Mouse (Mus musculus) liver, embryonic 14.5 days (tissue): ENCODE measurements around the gene Map3k21. TPM values are rescaled to one million over a fixed set of nuclear protein-coding genes. Genes with fewer than 3 reads are reported as not detected.
A peak's percentile ranks its signal among the peaks of the same experiment; 100 is the strongest.

Source experiments
- ATAC-seq: fragments of 200-750 bp; cut with Nextera tagmentation; 2 replicates; pipeline ENCODE4 v1.8.0; 2017; ENCODE audit warnings: moderate number of reproducible peaks, mild to moderate bottlenecking, moderate library complexity; ENCODE audit not compliant: insufficient read depth
- DNase-seq, 3 experiments: peaks; one replicate each; pipeline ENCODE4 v3.0.0-alpha.2; 2012 to 2013; ENCODE audit warnings: low read depth in 3 of 3, low spot score in 3 of 3
- H3K27ac ChIP-seq: fragments of 300-500 bp; sonication (generic); 2 replicates; pipeline ENCODE4 v1.5.1; 2014; ENCODE audit warnings: moderate library complexity, mild to moderate bottlenecking, control low read depth, inconsistent platforms
- H3K27me3 ChIP-seq: fragments of 300-500 bp; sonication (generic); 2 replicates; pipeline ENCODE4 v1.6.1; 2014; ENCODE audit warnings: mild to moderate bottlenecking, low read length, moderate library complexity; ENCODE audit not compliant: control insufficient read depth, insufficient read depth
- H3K36me3 ChIP-seq: fragments of 300-500 bp; sonication (generic); replicated peaks from 2 replicates; pipeline ENCODE4 v1.6.1; 2014; ENCODE audit warnings: low read depth; ENCODE audit not compliant: control insufficient read depth, insufficient read depth
- H3K4me1 ChIP-seq, 2 experiments: fragments of 200-500 bp in 1 of 2; fragments of 300-500 bp in 1 of 2; sonication (generic) in 1 of 2; replicated peaks; 2 replicates each; pipeline ENCODE4 v1.6.1; 2012 to 2014; ENCODE audit warnings: antibody characterized with exemption in 1 of 2, inconsistent platforms in 1 of 2, low read length in 1 of 2; ENCODE audit not compliant: control insufficient read depth in 2 of 2, insufficient read depth in 2 of 2
- H3K4me2 ChIP-seq: fragments of 300-500 bp; sonication (generic); 2 replicates; pipeline ENCODE4 v1.6.1; 2014; ENCODE audit warnings: low read depth, mild to moderate bottlenecking, control low read depth, moderate library complexity
- H3K4me3 ChIP-seq, 2 experiments: fragments of 200-500 bp in 1 of 2; fragments of 300-500 bp in 1 of 2; sonication (generic) in 1 of 2; 2 replicates each; pipeline ENCODE4 v1.5.1; 2012 to 2014; ENCODE audit warnings: low read depth in 2 of 2, low read length in 2 of 2, mild to moderate bottlenecking in 2 of 2, control low read depth in 1 of 2, inconsistent platforms in 1 of 2, moderate library complexity in 1 of 2; ENCODE audit not compliant: insufficient read depth in 1 of 2
- H3K9ac ChIP-seq: fragments of 300-500 bp; sonication (generic); replicated peaks from 2 replicates; pipeline ENCODE4 v1.6.1; 2014; ENCODE audit warnings: mild to moderate bottlenecking, control low read depth, moderate library complexity
- H3K9me3 ChIP-seq: fragments of 300-500 bp; sonication (generic); 2 replicates; pipeline ENCODE4 v1.6.1; 2016; ENCODE audit warnings: low read length, mixed read lengths; ENCODE audit not compliant: control insufficient read depth
- CTCF ChIP-seq: IDR thresholded peaks from 2 replicates; pipeline ENCODE4 v1.5.1; 2016; ENCODE audit warnings: antibody characterized with exemption, low read depth, control low read depth
- EP300 ChIP-seq: IDR thresholded peaks from 2 replicates; pipeline ENCODE4 v1.6.1; 2016; ENCODE audit warnings: antibody characterized with exemption, low read depth
- WGBS: fragments of 180-500 bp; shearing (Covaris S2); extraction: QIAGEN DNeasy Blood & Tissue Kit; methylation state at CpG from one replicate; pipeline ENCODE4 v1.1.7; 2014; ENCODE audit not compliant: insufficient replicate concordance; 5-methylcytosine and 5-hydroxymethylcytosine counted together
- polyA plus RNA-seq, 2 experiments: library from polyadenylated mRNA; depleted of rRNA in 1 of 2; stranded (reverse) in 1 of 2; unstranded in 1 of 2; fragments of >200 nt; fragmentation: Nextera tagmentation in 1 of 2; extraction: Ambion mirVana in 1 of 2; gene quantifications; 2 replicates each; pipeline versions ENCODE4 v1.2.1 to v1.2.3; 2012 to 2014

The Map3k21 gene
- polyA plus RNA-seq (2012; rRNA removed) (0.04 TPM in 2 replicates), polyA plus RNA-seq (2014; fragmentation: Nextera tagmentation; extraction: Ambion mirVana) (0.01 and 0.11 TPM in 2 replicates)

DNA sequence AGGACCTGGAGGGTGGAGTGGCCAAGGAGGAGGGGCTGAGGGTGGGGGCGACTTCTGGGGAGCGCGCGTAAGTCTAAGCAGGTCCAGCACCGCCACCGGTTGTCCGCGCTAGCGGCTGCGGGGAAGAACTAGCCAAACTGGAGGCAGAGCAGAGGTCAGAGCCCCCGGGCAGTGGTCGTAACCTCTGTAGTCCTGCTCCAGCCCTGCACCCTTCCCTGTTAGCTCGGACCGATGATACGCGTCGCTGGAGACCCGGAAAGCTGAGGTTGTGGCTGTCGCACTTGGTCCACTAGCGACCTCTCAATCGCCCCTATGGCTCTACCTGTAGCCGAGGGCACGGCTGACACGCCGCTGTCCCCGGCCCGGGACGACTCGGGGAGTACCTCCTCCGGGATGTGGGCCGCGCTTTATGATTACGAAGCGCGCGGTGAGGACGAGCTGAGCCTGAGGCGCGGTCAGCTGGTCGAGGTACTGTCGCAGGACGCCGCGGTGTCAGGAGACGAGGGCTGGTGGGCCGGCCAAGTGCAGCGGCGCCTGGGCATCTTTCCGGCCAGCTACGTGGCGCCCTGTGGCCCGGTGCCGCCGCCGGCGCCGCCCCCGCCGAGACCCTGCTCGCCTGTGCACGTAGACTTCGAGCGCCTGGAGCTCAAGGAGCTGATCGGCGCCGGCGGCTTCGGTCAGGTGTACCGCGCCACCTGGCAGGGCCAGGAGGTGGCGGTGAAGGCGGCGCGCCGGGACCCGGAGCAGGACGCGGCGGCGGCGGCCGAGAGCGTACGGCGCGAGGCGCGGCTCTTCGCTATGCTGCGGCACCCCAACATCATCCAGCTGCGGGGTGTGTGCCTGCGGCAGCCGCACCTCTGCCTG is at the start of gene Map3k21:
TSS of gene Map3k21 (plus strand) at position 86 of the 864 bp plus-strand sequence.
- H3K36me3 ChIP-seq: no peaks in the 10 kb centered on the region
- no peak within 1 kb of the TSS for H3K9ac ChIP-seq
- WGBS: 2% methylated on average over 88 of the region's 93 CpGs
- peaks cover 38% of the 10 kb centered on the region for H3K27me3 ChIP-seq
- peak within 1 kb of the TSS; percentile 32 to 44 for H3K4me3 ChIP-seq
- H3K9me3 ChIP-seq: no peaks in the 10 kb centered on the region
- ATAC-seq (peak; percentile 20; the same call in 1 of the 2 replicates), DNase-seq (no peak)
- TF ChIP-seq EP300 (no peak), CTCF (no peak)
- H3K4me1 ChIP-seq: peaks cover 0 to 3% of the 10 kb centered on the region in 2 experiments; a peak in 1 of 4 replicates
- no peak within 1 kb of the TSS for H3K27ac ChIP-seq
- peak within 1 kb of the TSS; percentile 46 for H3K4me2 ChIP-seq

DNA sequence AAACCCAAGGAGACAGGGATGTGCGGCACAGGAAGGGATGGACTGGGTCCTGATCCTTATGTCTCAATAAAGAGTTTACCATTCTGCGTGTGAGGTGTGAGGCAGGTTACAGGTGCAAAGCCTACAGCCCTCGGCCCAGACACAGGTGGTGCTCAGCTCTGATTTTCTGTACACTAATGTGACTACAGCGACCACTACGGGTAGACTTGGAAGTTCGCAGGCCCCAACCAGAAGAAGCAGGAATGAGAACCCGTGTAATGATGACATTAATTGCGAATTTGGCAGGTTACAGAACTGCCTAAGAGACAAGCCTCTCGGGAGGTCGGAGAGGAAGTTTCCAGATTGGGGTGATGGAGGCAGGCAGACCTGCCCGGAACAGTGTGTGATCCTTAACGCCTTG is 44.1 kb upstream of the Map3k21 start:
- DNase-seq (no peak), ATAC-seq (no peak)
- 61% methylated on average over 12 of the region's 12 CpGs for WGBS
- no peak overlapping the region for H3K27ac ChIP-seq
- no peaks in the 10 kb centered on the region for H3K27me3 ChIP-seq
- H3K4me3 ChIP-seq: no peak overlapping the region
- H3K36me3 ChIP-seq: no peaks in the 10 kb centered on the region
- H3K4me1 ChIP-seq: peaks cover 0 to 24% of the 10 kb centered on the region in 2 experiments; a peak in 3 of 4 replicates
- H3K9ac ChIP-seq: no peak overlapping the region
- no peak overlapping the region for H3K4me2 ChIP-seq
- no peaks in the 10 kb centered on the region for H3K9me3 ChIP-seq
- TF ChIP-seq CTCF: no peak
- TF ChIP-seq EP300: no peak

DNA sequence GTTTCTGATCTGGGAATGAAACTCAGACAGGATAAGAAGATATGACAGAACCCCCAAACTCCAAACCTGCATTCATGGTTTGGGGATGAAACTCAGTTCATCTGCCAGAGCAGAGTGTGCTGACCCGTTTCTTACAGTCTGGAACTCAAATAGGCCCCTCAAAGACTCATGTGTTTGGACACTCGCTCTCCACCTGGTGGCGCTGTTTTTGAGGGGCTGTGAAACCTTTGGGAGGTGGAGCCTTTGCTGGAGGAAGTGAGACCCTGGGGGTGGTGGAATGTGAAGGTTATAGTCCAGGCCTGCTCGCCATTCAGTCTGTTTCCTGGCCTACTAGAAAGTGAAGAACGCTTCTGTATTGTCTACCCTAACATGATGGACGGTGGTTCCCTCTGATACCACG is 41.7 kb upstream of the Map3k21 start:
- no peaks in the 10 kb centered on the region for H3K36me3 ChIP-seq
- no peaks in the 10 kb centered on the region for H3K9me3 ChIP-seq
- peaks cover 0 to 25% of the 10 kb centered on the region in 2 experiments; a peak in 3 of 4 replicates for H3K4me1 ChIP-seq
- ATAC-seq: no peak
- no peak overlapping the region for H3K27ac ChIP-seq
- DNase-seq: no peak
- H3K27me3 ChIP-seq: no peaks in the 10 kb centered on the region
- H3K4me3 ChIP-seq: no peak overlapping the region
- no peak overlapping the region for H3K9ac ChIP-seq
- no peak overlapping the region for H3K4me2 ChIP-seq
- TF ChIP-seq EP300: no peak
- TF ChIP-seq CTCF: peak; percentile 39; the same call in 1 of the 2 replicates
- WGBS: 40% methylated on average over 7 of the region's 7 CpGs

DNA sequence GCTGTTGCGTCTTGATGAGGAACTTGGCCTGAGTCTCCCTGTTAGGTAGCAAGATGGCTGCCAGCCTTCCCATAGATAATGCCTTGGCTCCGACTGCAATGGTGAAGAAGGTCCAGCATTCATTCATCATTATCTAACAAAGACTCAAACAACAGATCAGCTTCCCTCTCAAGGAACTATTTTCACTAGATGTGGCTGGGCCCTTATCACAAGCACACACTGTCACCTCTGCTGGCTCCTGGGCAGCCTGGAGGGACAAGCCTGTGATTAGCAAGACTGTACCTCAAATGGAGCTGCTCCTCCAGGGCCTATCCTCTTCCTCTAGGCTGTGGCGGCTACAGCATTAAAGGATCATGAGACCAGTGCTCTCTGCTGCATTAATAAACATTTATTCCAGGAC is 40.5 kb upstream of the Map3k21 start:
- whole genome bisulfite sequencing: 23% methylated on average over 3 of the region's 3 CpGs
- Histone ChIP-seq H3K4me3 (no peak overlapping the region), H3K27ac (no peak overlapping the region), H3K4me1 (peaks cover 0 to 25% of the 10 kb centered on the region in 2 experiments; a peak in 3 of 4 replicates), H3K9me3 (no peaks in the 10 kb centered on the region), H3K27me3 (no peaks in the 10 kb centered on the region), H3K4me2 (no peak overlapping the region), H3K36me3 (no peaks in the 10 kb centered on the region), H3K9ac (no peak overlapping the region)
- DNase-seq (peak in 2 of 3 experiments; percentile 12 to 26), ATAC-seq (peak; percentile 84)
- no peak for TF ChIP-seq CTCF
- TF ChIP-seq EP300: peak; percentile 50

DNA sequence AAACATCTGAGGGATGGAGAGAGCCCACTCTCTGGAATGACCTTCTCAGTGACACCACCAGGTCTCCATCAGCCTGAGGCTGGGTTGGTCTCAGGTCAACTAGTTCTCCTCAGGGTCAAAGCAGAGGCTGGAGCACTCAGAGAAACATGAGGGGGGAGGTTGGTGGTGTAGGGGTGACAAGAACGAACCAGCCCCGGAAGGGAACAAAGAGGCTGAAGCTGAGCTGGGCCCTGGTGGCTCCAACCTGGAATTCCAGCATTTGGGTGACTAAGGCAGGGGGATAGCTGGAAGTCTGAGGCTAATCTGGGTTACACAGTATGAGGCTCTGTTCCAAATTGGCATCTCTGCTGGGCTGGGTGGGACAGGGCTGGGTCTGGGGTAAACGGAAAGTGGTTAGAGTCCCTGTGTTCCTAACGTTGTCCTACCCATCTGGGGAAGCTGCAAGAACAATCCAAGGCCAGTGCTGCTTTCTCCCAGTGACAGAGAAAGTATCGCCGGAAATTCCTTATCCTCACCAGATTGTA is 40.0 kb upstream of the Map3k21 start:
- no peak for DNase-seq
- ATAC-seq: no peak
- Histone ChIP-seq H3K4me3 (no peak overlapping the region), H3K9ac (no peak overlapping the region), H3K36me3 (no peaks in the 10 kb centered on the region), H3K27ac (no peak overlapping the region), H3K4me2 (no peak overlapping the region), H3K9me3 (no peaks in the 10 kb centered on the region), H3K4me1 (peaks cover 0 to 25% of the 10 kb centered on the region in 2 experiments; a peak in 3 of 4 replicates), H3K27me3 (no peaks in the 10 kb centered on the region)
- TF ChIP-seq EP300 (no peak), CTCF (no peak)
- WGBS: 18% methylated on average over 6 of the region's 6 CpGs
